Mouse (Mus musculus) heart, adult 18-20 months (tissue): ENCODE measurements around the gene Lrrc55. TPM values are rescaled to one million over a fixed set of nuclear protein-coding genes. Genes with fewer than 3 reads are reported as not detected.

ENCODE experiments used
- DNase-seq, 2 experiments: peaks; one replicate each; pipeline ENCODE4 v3.0.0; 2021 to 2022; ENCODE audit warnings: mixed read lengths in 1 of 2
- total RNA-seq, 2 experiments: library from RNA; stranded (reverse); gene quantifications; 2 replicates each; pipeline ENCODE4 v1.2.3; 2021

Lrrc55 gene
- total RNA-seq, 2 experiments from 2014 or later = 1.2 to 1.5 TPM

DNA sequence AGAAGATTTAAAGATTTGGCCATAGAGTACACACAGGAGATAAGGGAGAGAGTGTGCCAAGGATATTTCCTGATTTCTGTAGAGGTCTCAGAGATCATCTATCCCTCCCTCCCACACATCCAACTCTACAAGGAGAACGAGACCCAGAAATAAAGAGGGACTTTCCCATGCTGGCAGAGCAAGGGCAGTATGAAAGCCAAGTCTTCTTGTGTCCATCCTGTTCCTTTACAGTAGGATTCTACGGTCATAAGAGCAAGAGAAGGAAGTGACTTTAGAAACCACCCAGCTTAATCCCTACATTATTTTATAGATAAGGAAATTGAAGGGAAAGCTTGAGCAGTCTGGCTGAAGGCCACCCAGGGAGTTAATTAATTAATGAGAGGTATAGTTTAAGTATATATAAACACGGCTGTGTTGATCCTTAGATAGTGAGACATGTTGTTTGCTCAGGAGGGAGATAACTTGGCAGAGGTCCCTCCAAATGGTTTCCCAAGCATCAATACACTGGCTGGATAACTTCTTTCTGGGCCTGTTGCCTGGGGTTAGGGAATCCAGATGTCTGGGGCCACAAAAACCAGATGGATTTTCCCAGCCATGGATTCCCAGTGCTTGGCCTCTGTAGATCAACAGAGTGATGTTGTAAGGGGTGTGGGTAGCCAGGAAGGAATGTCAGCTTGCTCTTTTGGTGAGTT lies 24.8 kb downstream of the Lrrc55 start:
- DNase-seq = peak; percentile 76 to 88

DNA sequence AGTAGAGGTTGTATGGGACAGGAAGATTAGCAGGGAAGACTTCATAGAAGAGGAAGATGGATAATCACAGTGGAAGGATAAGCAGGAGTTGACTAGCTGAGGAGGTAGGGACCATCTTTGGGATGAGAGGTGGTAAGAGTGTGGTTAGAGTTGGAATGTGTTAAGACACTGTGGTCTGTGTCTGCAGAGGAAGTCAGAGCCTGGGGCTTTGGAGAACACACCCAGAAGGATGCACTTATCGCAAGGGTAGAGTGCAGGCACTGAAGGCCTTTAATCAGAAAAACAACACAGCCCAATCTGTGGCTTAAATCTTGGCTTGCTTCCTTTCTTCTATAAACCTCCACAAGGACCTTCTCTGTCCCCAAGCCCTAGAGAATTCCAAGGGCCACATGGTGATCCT lies 28.7 kb downstream of the Lrrc55 start:
- DNase-seq = no peak

DNA sequence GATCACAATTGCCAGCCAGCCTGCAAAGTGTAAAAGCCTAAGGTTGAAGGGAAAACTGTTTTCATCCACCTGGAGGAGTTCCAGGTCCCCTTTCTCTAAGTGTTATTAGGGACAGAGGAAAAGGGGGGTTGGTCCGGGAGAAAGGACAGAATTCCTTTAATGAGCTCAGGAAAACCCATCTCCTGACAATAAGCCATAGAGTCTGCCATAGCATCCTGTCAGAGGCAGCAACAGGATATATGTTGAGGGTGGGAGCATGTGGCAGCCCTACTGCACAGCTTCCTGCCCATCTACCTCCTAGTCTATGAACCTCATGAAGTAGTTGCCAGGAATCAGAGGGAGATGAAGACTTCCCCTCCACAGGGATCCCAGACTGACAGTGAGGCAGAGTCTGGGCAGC lies 29.4 kb downstream of the Lrrc55 start:
- DNase-seq = no peak

DNA sequence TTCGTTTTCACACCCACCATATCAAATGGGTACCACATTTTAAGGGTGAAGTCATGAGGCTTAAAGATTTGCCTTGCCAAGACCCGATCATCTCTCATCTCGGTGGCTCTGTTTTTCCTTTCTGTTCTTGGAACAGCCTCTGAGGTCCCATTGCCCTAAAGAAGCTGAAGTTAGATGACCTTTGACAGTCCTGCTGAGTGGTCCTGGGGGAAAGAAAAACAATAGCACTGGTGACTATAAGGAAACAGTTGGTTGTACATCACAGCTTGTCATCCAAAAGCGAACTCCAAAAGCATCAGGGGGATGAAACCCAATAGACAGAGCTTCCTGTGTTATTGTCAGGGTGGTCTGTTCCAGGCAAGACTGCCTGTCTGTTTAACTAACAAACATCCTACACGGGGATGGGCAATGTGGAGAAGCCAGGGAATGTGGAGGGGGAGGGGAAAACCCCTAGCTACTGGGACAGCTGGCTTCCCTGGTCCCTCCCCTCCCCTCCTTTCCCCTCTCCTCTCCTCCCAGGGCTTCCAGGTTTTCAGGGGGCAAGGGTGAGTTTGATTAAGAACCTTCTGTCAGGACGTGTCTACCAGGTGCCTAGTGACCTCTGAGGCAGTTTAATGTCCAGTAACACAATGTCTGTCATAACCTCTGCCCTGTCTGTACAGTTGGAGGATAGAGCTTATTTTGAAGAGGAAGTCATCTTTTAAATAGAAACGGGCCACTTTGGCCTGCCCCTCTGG lies 33.5 kb downstream of the Lrrc55 start:
- DNase-seq = no peak

DNA sequence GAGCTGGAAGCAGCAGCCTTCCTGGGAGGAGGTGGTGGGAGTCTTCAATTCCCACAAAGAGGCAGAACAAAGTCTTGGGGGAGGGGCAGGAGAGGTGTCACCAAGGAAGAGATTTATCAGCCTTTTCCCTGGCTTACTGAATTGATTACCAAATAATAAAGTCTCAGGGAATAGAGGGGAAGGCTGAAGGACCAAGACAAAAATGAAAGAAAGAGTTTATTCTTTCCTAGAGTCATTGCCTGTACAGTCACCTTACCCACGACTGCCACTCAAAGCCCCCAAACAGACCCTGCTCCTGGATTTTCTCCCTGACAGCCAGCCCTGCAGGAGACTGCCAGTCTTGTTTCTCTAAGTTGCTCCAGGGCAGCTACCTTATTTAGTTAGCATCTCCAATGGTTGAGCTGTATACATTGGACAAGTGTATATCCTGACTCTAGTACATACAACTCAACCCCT lies 35.3 kb downstream of the Lrrc55 start:
- DNase-seq = no peak

DNA sequence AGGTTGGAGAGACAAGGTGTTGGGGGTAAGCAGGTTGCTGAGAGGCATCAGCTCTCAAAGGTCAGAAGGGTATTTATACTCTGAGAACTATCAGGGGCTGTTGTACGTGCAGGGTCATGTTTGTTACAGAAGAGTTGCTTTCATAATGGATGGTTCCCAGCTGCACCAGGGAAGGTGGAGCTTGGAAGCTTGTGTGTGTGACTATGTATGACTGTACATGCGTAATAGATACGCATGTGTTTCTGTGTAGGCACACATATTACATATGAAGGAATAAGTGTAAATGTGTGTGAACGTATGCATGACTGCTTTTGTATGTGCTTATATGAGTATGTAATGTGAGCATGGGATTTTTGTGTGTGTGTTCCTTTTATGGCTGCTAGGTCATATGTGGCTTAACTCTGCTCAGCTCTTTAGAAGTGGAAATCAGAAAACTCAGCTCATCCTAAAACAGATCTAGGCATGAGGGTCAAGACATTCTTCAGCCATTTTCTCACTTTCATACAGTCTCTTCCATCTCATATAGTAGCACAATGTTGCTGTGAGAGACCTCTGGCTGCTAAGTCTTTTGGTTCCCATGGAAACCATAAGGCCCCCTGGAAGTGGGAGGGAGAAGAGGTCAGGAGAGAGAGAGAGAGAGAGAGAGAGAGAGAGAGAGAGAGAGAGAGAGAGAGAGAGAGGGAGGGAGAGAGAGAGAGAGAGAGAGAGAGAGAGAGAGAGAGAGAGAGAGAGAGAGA lies 35.9 kb downstream of the Lrrc55 start:
- DNase-seq = no peak

DNA sequence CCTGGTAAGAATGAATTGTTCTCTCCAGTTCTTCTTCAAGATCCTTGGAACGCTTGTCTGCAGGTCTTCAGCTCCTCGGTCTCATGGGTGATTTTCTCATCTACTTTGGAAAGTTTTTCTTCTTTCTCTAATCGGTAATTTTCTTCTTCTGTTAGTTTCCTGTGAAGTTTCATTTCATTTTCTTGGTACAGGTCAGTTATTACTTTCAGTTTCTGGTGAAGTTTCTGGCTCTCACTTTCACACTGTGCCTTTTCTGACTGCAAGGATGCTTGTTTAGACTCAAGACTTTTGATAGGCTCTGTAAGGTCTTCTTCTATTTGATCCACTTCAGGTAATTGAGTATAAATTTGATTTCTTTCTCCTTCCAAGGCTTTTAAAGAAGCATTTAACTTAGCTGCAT lies 39.6 kb downstream of the Lrrc55 start:
- no peak for DNase-seq

DNA sequence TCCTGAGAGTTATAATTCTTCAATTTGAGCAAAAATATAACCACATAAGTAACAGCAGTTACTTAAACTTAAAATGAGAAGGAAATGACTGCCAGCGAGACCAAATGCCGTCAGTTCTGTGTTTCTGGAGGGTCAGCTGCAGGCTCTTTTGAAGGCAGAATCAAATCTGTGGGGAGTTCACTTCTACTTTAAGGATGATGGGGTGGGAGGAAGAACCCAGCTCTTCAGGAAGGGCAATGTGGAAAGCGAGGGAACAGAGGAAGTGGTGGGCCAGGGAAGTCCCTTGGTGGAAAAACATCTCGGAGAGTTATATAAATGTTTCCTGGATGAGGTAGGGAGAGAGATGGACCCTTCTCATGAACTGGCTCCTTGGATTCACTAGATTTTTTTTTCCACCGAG lies 40.9 kb downstream of the Lrrc55 start:
- DNase-seq = no peak

DNA sequence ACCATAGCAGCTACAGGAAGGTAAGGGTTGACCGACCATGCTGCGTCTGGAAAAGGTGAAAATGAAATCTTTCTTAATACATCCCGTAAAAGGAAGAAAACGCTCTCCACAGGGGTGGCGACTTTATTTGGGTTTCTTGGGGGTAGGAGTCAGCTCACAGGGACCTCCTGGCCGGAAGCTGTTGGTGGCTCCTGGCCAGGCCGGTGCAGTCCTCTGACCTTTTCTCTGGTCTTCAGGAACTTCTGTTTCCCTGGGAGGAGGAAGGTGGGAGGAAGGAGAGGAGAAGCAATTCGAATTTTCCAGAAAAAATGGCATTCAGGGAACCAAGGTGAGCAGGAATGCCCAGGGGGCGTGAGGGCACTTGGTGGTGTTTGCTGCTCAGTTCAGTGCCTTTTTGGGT lies 41.7 kb downstream of the Lrrc55 start:
- peak in 1 of 2 experiments; percentile 50 for DNase-seq

DNA sequence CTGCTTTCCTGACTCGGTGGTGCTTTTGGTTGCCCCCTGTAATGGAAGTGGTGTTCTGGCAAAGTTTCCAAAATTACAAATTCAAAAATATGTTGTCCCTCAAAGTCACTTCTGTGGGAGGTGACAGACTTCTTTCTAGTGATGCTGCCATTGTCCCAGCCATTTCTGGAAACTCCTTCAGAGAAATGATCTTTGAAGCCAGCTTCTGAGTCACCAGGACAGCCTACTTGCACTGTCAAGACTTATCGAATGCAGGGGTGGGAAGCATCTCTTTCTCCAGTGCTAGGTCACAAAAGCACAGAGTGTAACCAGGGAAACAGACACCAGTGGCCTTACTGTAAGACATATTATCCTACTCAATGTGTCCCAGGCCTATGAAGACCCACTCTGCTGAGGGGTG lies 45.8 kb downstream of the Lrrc55 start:
- no peak for DNase-seq

DNA sequence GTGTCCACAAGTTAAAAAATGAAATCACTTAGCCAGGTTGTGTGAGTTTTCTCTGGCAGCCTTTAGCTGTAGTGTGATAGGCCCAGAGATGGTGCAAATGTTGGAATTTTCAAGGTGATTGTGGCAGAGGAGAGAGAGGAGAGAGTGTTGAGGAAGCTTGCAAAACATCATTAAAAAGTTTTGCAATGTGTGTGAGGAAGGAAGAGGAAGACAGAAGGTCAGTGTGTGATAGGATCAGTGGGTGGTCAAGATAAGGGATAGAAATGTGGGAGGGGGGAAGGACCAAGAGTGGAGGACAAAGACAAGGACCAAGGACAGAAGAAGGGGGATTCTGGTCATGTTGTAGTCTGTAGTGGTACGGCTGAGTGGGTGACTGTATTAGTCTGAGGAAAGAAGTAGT lies 46.6 kb downstream of the Lrrc55 start:
- no peak for DNase-seq

DNA sequence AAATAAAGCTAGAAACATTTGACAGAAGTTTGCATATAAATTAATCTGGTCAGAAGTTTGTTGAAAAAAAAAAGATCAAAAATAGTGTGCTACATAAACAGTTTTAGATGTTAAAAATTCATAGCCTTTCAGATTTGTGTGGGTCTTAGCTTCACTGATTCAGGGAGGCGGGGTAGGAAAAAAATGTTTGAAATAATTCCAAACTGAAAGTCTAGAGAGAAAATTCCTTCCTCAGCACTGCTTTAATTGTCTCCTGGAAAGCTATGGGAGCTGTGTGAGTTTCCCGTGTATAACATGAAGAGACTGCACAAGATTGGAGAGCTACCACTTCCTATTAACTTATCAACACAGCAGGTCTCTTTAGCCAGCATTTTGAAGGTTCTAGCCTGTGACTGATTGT lies 49.5 kb downstream of the Lrrc55 start:
- no peak for DNase-seq

DNA sequence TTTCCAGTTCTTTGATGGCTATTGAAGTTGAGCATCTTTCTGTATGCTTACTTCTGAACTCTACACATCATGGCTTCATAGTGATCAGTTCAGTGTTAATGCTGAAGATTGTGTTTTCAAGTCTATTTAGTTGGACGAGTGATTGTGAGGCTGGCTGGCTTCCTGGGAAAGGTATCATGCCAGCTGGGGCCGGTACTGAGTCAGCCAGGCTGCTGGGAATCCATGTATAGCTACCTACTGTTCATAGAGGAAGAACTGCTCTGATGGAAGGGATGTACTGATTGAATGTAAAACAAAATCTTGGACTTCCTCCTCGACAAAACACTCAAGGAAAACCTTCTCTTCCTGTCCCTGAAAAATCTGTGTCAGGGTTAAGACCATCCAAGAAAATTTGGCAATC lies 51.7 kb downstream of the Lrrc55 start:
- DNase-seq = no peak

DNA sequence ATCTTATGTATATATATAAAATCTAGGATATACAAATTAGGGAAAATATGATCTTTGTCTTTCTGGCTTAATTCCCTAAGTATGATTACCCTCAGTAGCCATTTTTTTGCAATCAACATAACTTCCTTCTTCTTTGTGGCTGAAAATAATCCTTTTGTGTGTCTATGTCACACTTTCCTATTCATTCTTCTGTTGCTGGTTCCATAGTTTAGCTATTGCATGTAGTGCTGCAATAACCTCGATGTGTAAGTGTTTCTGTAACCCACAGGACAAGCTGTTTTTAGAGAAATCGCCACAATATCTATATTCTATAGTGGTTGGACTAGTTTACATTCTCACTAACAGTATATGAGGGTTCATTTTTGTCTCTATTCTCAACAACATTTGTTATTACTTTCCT lies 52.1 kb downstream of the Lrrc55 start:
- DNase-seq = no peak

DNA sequence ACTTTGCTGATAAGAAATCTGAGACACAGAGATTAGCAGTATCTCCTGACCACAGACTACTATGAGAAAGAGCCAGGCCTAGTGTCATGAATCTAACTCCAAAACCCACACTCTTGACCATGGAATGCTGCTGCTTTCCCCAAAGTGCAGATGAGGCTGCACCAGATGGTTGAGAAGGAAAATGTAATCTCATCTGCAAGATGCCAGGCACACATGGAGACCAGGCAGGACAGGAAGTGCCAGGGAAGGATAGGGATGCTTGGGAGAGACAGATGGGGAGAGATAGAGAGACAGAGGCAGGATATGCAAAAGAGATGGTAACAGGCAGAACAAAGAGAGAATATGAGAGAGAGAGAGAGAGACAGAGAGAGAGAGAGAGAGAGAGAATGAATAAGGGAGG lies 56.2 kb downstream of the Lrrc55 start:
- DNase-seq = no peak

DNA sequence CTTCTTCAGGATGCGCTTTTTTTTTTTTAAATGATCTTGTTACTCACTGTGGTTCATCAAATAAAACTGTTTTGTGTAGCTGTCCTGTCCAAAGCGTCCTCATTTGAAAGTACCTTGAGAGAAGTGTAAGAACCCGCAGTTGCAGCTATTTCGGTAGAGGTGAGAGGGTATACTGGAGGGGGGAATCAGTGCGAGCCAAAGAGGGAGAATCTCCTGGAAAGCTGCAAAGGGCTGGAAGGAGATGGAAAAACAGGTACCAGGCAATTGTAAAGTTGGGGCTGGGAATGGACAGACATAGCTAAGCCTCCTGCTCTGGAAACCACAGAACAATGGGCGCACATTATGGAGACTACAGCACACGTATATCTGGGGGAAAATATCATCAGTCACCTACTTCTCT lies 57.2 kb downstream of the Lrrc55 start:
- no peak for DNase-seq

DNA sequence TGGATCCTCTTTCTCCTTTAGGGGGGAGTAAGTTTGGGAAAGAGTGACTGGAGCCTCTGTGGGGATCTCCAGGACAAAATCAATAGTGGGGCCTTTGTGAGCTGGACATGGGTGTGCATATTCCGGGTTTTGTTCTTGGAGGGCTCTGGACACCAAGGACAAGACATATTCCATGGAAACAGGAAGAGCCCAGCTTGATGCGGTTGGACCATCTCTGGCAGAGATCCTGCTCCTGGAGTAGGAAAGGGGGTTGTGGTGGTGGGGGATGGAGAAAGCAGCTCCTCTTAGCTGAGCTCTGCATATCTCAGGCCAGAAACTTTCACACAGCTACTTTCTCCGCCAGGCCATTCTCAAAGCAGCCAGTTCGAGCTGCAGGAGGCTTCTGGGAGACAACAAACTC lies 57.6 kb downstream of the Lrrc55 start:
- no peak for DNase-seq

DNA sequence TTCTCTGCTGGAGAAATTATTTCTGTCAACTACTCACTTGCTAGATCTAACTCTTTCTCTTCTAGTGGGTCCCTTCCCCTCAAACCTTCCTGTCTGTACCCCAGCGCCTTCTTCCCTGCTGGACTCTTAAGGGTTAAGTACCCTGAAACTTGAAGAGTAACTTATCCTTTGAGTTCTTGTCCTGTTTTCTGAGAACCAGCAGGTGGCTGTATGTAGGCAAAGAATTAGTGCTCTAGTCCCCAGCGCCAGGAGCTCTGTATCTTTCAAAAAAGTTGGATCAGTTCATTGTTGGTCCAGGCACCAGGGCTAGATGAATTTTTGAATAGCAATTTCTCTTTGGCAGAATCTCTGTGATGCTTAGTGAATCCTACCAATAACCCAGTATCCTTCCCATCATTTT lies 58.9 kb downstream of the Lrrc55 start:
- DNase-seq = no peak

DNA sequence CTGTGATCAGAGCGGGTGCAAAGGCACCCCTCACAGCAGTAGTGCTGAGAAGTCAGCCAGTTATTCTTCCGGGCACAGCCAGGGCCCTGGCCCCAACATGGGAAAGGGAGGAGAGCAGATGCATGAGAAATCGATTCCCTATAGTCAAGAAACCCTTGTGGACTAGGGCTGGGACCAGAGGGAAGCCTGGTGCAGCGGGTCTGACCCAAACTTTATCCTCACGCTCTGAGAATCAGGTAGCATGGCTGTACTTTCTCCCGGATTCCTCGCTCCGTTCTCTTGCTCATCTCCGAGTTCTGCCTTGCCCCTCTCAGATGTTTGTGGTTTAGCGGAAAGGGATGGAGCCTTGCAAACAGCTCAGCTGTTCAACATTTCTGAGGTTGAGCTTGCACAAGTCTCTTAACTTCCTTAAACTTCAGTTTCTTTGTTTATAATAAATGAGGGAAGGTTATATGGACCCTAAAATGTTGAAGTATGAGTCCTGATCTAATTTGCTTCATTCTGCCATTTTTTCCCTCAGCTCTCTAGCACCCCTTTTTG lies 59.3 kb downstream of the Lrrc55 start:
- no peak for DNase-seq

DNA sequence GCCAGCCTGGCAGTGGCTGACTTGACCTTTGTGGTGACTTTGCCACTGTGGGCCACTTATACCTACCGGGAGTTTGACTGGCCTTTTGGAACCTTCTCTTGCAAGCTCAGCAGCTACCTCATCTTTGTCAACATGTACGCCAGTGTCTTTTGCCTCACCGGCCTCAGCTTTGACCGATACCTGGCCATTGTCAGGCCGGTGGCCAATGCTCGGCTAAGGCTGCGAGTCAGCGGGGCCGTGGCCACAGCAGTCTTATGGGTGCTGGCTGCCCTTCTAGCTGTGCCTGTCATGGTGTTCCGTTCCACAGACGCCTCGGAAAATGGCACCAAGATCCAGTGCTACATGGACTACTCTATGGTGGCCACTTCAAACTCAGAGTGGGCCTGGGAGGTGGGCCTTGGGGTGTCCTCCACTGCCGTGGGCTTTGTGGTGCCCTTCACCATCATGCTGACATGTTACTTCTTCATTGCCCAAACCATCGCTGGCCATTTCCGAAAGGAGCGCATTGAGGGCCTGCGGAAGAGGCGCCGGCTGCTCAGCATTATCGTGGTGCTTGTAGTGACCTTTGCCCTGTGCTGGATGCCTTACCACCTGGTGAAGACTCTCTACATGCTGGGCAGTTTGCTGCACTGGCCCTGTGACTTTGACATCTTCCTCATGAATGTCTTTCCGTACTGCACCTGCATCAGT lies 60.0 kb downstream of the Lrrc55 start:
- DNase-seq = no peak

DNA sequence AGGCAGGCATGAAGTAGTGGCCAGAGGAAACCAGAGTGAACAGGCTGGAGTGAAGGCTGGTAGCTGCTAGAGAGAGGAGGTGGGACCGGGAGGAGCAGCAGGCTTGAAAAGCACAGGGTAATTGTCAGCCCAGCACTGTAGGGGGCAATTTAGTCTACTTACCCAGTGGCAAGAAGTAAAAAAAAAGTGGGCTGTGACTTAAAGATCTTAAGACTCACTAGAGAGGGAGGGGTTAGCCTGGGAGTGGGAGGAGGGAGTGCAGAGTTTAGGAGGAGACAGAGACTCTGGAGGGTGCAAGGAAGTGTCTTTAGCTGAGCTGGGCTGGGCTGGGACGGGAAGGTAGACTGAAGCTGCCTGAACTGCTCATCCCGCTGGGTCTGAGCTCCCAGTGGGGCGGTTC lies 60.9 kb downstream of the Lrrc55 start, which contains the start of gene Aplnr:
TSS of gene Aplnr (plus strand) at position 137 of the 400 bp plus-strand sequence.
- peak; percentile 41 to 61 for DNase-seq

DNA sequence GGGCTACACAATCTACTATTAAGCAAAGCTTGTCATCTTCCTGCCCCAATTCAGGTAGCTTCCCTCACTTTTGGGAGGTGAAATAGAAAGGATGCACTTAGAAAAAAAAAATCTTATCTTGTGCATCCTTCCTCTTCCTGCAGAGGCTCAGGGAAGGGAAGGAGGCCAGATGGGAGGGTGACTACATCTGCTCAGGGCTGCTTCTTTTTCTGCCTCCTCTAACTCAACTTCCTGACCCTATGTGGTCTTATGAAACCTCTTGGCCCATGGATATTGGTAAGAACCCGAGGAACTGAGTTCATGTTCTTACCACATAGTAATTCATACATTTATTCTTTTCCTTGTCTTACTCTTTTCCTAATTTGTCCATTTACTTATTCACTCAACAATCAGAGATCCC lies 61.9 kb downstream of the Lrrc55 start:
- peak in 1 of 2 experiments; percentile 39 for DNase-seq
